Mouse (Mus musculus) midbrain, postnatal 0 days (tissue): ENCODE results near the gene Olfr601. TPM values are rescaled to one million over a fixed set of nuclear protein-coding genes. Genes with fewer than 3 reads are reported as not detected.
"Not testable (repeated sequence)": the region's sequence is repeated elsewhere in the genome, so short reads cannot be mapped to it uniquely, and the experiment has no call there.

Experiments
- ATAC-seq: fragments of 200-750 bp; cut with Nextera tagmentation; 2 replicates; pipeline ENCODE4 v1.8.0; 2017; ENCODE audit warnings: moderate number of reproducible peaks, mild to moderate bottlenecking, moderate TSS enrichment, moderate library complexity; ENCODE audit not compliant: low FRiP score
- DNase-seq: peaks from one replicate; pipeline ENCODE4 v3.0.0-alpha.2; 2015; ENCODE audit warnings: low spot score
- H3K27ac ChIP-seq: fragments of 300-500 bp; sonication (generic); 2 replicates; pipeline ENCODE4 v1.5.1; 2014; ENCODE audit warnings: low read depth, mild to moderate bottlenecking, low read length, mixed read lengths
- H3K27me3 ChIP-seq: fragments of 300-500 bp; sonication (generic); 2 replicates; pipeline ENCODE4 v1.6.1; 2014; ENCODE audit warnings: low read length, control low read depth, mixed read lengths; ENCODE audit not compliant: insufficient read depth
- H3K36me3 ChIP-seq: fragments of 300-500 bp; sonication (generic); 2 replicates; pipeline ENCODE4 v1.6.1; 2014; ENCODE audit warnings: low read length, control low read depth, mixed read lengths; ENCODE audit not compliant: insufficient read depth
- H3K4me1 ChIP-seq: fragments of 300-500 bp; sonication (generic); 2 replicates; pipeline ENCODE4 v1.6.1; 2014; ENCODE audit warnings: mild to moderate bottlenecking, control low read depth, antibody characterized with exemption, low read length, mixed read lengths; ENCODE audit not compliant: insufficient read depth
- H3K4me2 ChIP-seq: fragments of 300-500 bp; sonication (generic); 2 replicates; pipeline ENCODE4 v1.6.1; 2014; ENCODE audit warnings: low read depth, mild to moderate bottlenecking, low read length, mixed read lengths; ENCODE audit not compliant: poor library complexity, severe bottlenecking
- H3K4me3 ChIP-seq: fragments of 300-500 bp; sonication (generic); 2 replicates; pipeline ENCODE4 v1.5.1; 2014; ENCODE audit warnings: low read depth, mild to moderate bottlenecking, low read length, moderate library complexity
- H3K9ac ChIP-seq: fragments of 300-500 bp; sonication (generic); replicated peaks from 2 replicates; pipeline ENCODE4 v1.6.1; 2014; ENCODE audit warnings: mild to moderate bottlenecking, low read length, moderate library complexity, mixed read lengths; ENCODE audit not compliant: poor library complexity, severe bottlenecking
- H3K9me3 ChIP-seq: fragments of 300-500 bp; sonication (generic); 2 replicates; pipeline ENCODE4 v1.6.1; 2016; ENCODE audit warnings: low read length, control low read depth
- CTCF ChIP-seq: IDR thresholded peaks from 2 replicates; pipeline ENCODE4 v1.5.1; 2016; ENCODE audit warnings: antibody characterized with exemption, mild to moderate bottlenecking
- WGBS: fragments of 180-500 bp; shearing (Covaris S2); extraction: QIAGEN DNeasy Blood & Tissue Kit; methylation state at CpG from one replicate; pipeline ENCODE4 v1.1.7; 2014; 5-methylcytosine and 5-hydroxymethylcytosine counted together
- polyA plus RNA-seq: library from polyadenylated mRNA; unstranded; fragments of >200 nt; fragmentation: Nextera tagmentation; extraction: Ambion mirVana; gene quantifications from 2 replicates; pipeline ENCODE4 v1.2.1, GENCODE M21; 2015
- total RNA-seq: library from RNA; depleted of rRNA; stranded (reverse); fragments of >200 nt; gene quantifications from 2 replicates; pipeline ENCODE4 v1.2.3, GENCODE M21; 2014; rRNA removed

Gene Olfr601
- total RNA-seq (not detected in 2 replicates), polyA plus RNA-seq (not detected in 2 replicates)

- Histone ChIP-seq H3K4me2 (no peak within 1 kb of the TSS), H3K27ac (no peak within 1 kb of the TSS), H3K27me3 (no peaks in the 10 kb centered on the region), H3K4me1 (no peaks in the 10 kb centered on the region), H3K9ac (no peak within 1 kb of the TSS), H3K9me3 (no peaks in the 10 kb centered on the region), H3K36me3 (no peaks in the 10 kb centered on the region), H3K4me3 (no peak within 1 kb of the TSS)
- WGBS: 90% methylated on average over 1 of the region's 1 CpGs
- ATAC-seq (no peak), DNase-seq (no peak)
- TF ChIP-seq CTCF: no peak
Measured at GRCm38 (mm10) chr7:103362555-103362954, at the start of gene Olfr601. TSS of gene Olfr601 (minus strand) at chr7:103362655.

GRCm38 (mm10) chr7:103406521-103407055, 44.1 kb upstream of the Olfr601 start:
- not testable (repeated sequence) for H3K4me2 ChIP-seq, H3K4me3 ChIP-seq, ATAC-seq, DNase-seq, H3K9ac ChIP-seq, H3K36me3 ChIP-seq, H3K9me3 ChIP-seq, H3K4me1 ChIP-seq, H3K27ac ChIP-seq, H3K27me3 ChIP-seq
- WGBS: 80% methylated on average over 3 of the region's 3 CpGs

- no peaks in the 10 kb centered on the region for H3K27me3 ChIP-seq
- no peak overlapping the region for H3K27ac ChIP-seq
- no peak overlapping the region for H3K4me3 ChIP-seq
- WGBS: 11% methylated on average over 1 of the region's 1 CpGs
- no peak overlapping the region for H3K4me2 ChIP-seq
- no peak overlapping the region for H3K9ac ChIP-seq
- H3K9me3 ChIP-seq: no peaks in the 10 kb centered on the region
- no peak for DNase-seq
- H3K4me1 ChIP-seq: no peaks in the 10 kb centered on the region
- no peak for TF ChIP-seq CTCF
- ATAC-seq: no peak
- no peaks in the 10 kb centered on the region for H3K36me3 ChIP-seq
Measured at GRCm38 (mm10) chr7:103398981-103399380, 36.5 kb upstream of the Olfr601 start.

GRCm38 (mm10) chr7:103397758-103398157, 35.3 kb upstream of the Olfr601 start:
- Histone ChIP-seq H3K9me3 (no peaks in the 10 kb centered on the region), H3K4me1 (no peaks in the 10 kb centered on the region), H3K4me3 (no peak overlapping the region), H3K4me2 (no peak overlapping the region), H3K27ac (no peak overlapping the region), H3K9ac (no peak overlapping the region), H3K36me3 (no peaks in the 10 kb centered on the region), H3K27me3 (no peaks in the 10 kb centered on the region)
- no peak for TF ChIP-seq CTCF
- DNase-seq: no peak
- ATAC-seq: no peak

- TF ChIP-seq CTCF: no peak
- Histone ChIP-seq H3K9me3 (no peaks in the 10 kb centered on the region), H3K4me3 (no peak within 1 kb of the TSS), H3K36me3 (no peaks in the 10 kb centered on the region), H3K4me2 (no peak within 1 kb of the TSS), H3K27me3 (no peaks in the 10 kb centered on the region), H3K4me1 (no peaks in the 10 kb centered on the region), H3K9ac (no peak within 1 kb of the TSS), H3K27ac (no peak within 1 kb of the TSS)
- DNase-seq: no peak
- no peak for ATAC-seq
Measured at GRCm38 (mm10) chr7:103386077-103386476, 23.6 kb upstream of the Olfr601 start, which contains the start of gene Olfr603. TSS of gene Olfr603 (minus strand) at chr7:103386177.

- no peak within 1 kb of the TSS for H3K9ac ChIP-seq
- no peaks in the 10 kb centered on the region for H3K4me1 ChIP-seq
- H3K4me3 ChIP-seq: no peak within 1 kb of the TSS
- no peak within 1 kb of the TSS for H3K27ac ChIP-seq
- TF ChIP-seq CTCF: no peak
- no peaks in the 10 kb centered on the region for H3K9me3 ChIP-seq
- no peak within 1 kb of the TSS for H3K4me2 ChIP-seq
- no peaks in the 10 kb centered on the region for H3K27me3 ChIP-seq
- DNase-seq (no peak), ATAC-seq (no peak)
- no peaks in the 10 kb centered on the region for H3K36me3 ChIP-seq
Measured at GRCm38 (mm10) chr7:103349569-103349968, 12.9 kb downstream of the Olfr601 start, which contains the start of gene Olfr600. TSS of gene Olfr600 (minus strand) at chr7:103349669.
